Mouse (Mus musculus): ENCODE measurements around the gene Zfp777. TPM values are rescaled to one million over a fixed set of nuclear protein-coding genes. Genes with fewer than 3 reads are reported as not detected.
A peak's percentile ranks its signal among the peaks of the same experiment; 100 is the strongest.

Gene Zfp777
- polyA plus RNA-seq, 1 experiment from 2014 or later = 7.5 TPM

- Histone ChIP-seq H3K9me3 (ENCODE audit: control insufficient read depth, low read length) (no peaks in the 10 kb centered on the region), H3K4me1 (ENCODE audit: control insufficient read depth, insufficient read depth, low read length) (peaks cover 8% of the 10 kb centered on the region; the same call in 1 of the 2 replicates), H3K4me3 (ENCODE audit: low read depth, low read length) (peak overlapping the region; percentile 76), H3K27me3 (replicated peaks; ENCODE audit: control insufficient read depth, insufficient read depth, low read length) (no peaks in the 10 kb centered on the region), H3K27ac (replicated peaks; ENCODE audit: low read depth, low read length) (peak overlapping the region; percentile 91), H3K36me3 (ENCODE audit: control insufficient read depth, insufficient read depth, low read length) (peaks cover 25% of the 10 kb centered on the region), H3K9ac (ENCODE audit: low read depth, low read length) (peak overlapping the region; percentile 83), H3K4me2 (ENCODE audit: low read depth, low read length) (peak overlapping the region; percentile 90)
- DNase-seq (ENCODE audit: low spot score) = peak; percentile 13
- ATAC-seq (ENCODE audit: low read depth) = peak; percentile 71
- 1% methylated on average over 19 of the region's 150 CpGs for WGBS
Measured at GRCm38 (mm10) chr6:48047450-48048351, 1.0 kb downstream of the Zfp777 start.

- DNase-seq (ENCODE audit: low spot score) = peak; percentile 33
- 8% methylated on average over 10 of the region's 12 CpGs for WGBS
Measured at GRCm38 (mm10) chr6:48047114-48047449, 1.6 kb downstream of the Zfp777 start.

DNA sequence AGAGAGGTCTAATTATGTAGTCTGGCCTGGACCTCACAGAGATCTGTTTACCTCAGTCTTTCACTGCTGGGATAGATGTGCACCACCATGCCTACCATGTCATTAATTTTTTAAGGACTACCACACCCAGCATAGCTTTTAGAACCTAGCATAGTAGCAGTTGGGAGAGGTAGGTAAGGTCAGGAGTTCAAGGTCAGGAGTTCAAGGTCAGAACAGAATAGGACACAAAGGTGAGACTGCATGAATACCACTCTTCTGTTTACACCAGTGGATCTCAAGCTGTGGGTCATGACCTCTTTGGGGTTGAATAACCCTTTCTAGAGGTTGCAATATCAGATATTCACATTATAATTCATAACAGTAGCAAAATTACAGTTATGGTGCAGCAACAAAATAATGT, 16.1 kb downstream of the Zfp777 start:
- Histone ChIP-seq H3K9ac (ENCODE audit: low read depth, low read length) (no peak overlapping the region), H3K27ac (replicated peaks; ENCODE audit: low read depth, low read length) (no peak overlapping the region), H3K36me3 (ENCODE audit: control insufficient read depth, insufficient read depth, low read length) (peaks cover 96% of the 10 kb centered on the region), H3K9me3 (ENCODE audit: control insufficient read depth, low read length) (no peaks in the 10 kb centered on the region; the same call in 1 of the 2 replicates), H3K4me2 (ENCODE audit: low read depth, low read length) (no peak overlapping the region), H3K4me1 (ENCODE audit: control insufficient read depth, insufficient read depth, low read length) (no peaks in the 10 kb centered on the region), H3K4me3 (ENCODE audit: low read depth, low read length) (no peak overlapping the region), H3K27me3 (replicated peaks; ENCODE audit: control insufficient read depth, insufficient read depth, low read length) (no peaks in the 10 kb centered on the region)
- no peak for DNase-seq (ENCODE audit: low spot score)
- no peak for ATAC-seq (ENCODE audit: low read depth)

More at GRCm38 (mm10) chr6:48047114-48047449, 1.6 kb downstream of the Zfp777 start:
- peak overlapping the region; percentile 76 for H3K4me3 ChIP-seq (ENCODE audit: low read depth, low read length)
- no peak overlapping the region; the same call in 1 of the 2 replicates for H3K27ac ChIP-seq (replicated peaks; ENCODE audit: low read depth, low read length)
- peak overlapping the region; percentile 83 for H3K9ac ChIP-seq (ENCODE audit: low read depth, low read length)
- H3K27me3 ChIP-seq (replicated peaks; ENCODE audit: control insufficient read depth, insufficient read depth, low read length) = no peaks in the 10 kb centered on the region
- 0 out of 2 replicates have a peak, but pooled peaks have one; percentile 3 for ATAC-seq (ENCODE audit: low read depth)
- H3K36me3 ChIP-seq (ENCODE audit: control insufficient read depth, insufficient read depth, low read length) = peaks cover 31% of the 10 kb centered on the region
- H3K4me2 ChIP-seq (ENCODE audit: low read depth, low read length) = peak overlapping the region; percentile 90
- peaks cover 8% of the 10 kb centered on the region; the same call in 1 of the 2 replicates for H3K4me1 ChIP-seq (ENCODE audit: control insufficient read depth, insufficient read depth, low read length)
- no peaks in the 10 kb centered on the region for H3K9me3 ChIP-seq (ENCODE audit: control insufficient read depth, low read length)

DNA sequence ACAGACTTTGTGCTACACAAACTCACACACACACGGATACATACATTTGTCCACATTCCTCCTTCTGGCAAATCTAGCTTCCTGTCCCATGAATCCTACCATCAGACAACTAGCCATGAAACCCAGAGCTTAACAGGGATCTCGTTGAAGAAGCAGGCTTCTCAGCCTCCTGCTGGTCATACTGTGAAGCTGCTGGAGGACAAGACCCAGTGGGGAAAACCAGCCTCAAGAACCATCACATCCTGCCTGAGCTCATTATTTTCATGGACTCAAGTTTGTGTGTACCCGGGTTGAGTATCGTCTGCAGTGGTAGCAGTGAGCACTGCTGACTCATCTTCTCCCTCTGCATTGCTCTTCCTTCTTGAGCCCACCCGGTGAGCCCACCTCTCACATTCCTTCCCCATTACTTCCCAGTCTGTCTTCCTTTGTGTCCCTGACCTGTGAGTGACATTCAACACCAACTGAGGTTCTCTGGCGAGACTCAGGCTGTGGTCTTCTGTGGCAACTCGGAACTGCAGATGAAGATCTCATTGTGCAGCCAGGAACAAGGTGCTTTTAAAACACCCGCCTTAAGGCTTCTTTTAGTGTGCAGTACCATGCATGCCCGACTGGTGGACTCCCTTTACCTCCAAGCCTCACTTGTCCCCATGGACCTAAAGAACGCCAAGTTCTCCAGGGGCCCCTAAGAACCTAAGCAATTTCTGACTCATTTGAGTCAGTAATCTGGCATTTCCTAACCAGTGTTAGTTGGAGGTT, 22.6 kb downstream of the Zfp777 start:
- no peak overlapping the region for H3K27ac ChIP-seq (replicated peaks; ENCODE audit: low read depth, low read length)
- no peak for ATAC-seq (ENCODE audit: low read depth)

DNA sequence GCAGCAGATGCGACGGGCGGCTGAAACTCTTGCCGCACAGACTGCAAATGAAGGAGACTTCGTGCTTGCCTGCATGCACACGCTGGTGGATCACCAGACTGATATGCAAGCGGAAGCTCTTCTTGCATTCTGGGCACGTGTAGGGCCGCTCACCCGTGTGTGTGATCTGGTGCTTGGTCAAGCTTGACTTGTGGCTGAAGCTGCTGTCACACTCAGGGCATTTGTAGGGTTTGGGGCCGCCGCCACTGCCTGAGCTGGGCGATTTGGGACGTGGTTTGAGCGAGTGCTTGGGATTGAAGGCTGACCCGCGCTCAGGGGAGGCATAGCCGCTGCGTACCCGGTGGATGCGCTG, 23.7 kb downstream of the Zfp777 start:
- peaks cover 90% of the 10 kb centered on the region for H3K36me3 ChIP-seq (ENCODE audit: control insufficient read depth, insufficient read depth, low read length)
- no peak for DNase-seq (ENCODE audit: low spot score)
- no peak for ATAC-seq (ENCODE audit: low read depth)
- H3K4me3 ChIP-seq (ENCODE audit: low read depth, low read length) = no peak overlapping the region
- WGBS = 85% methylated on average over 14 of the region's 21 CpGs
- H3K27ac ChIP-seq (replicated peaks; ENCODE audit: low read depth, low read length) = no peak overlapping the region
- H3K4me2 ChIP-seq (ENCODE audit: low read depth, low read length) = no peak overlapping the region
- H3K27me3 ChIP-seq (replicated peaks; ENCODE audit: control insufficient read depth, insufficient read depth, low read length) = no peaks in the 10 kb centered on the region
- H3K4me1 ChIP-seq (ENCODE audit: control insufficient read depth, insufficient read depth, low read length) = no peaks in the 10 kb centered on the region
- no peak overlapping the region for H3K9ac ChIP-seq (ENCODE audit: low read depth, low read length)
- peaks cover 36% of the 10 kb centered on the region for H3K9me3 ChIP-seq (ENCODE audit: control insufficient read depth, low read length)

More for the DNA sequence above, 22.6 kb downstream of the Zfp777 start:
- Histone ChIP-seq H3K27me3 (replicated peaks; ENCODE audit: control insufficient read depth, insufficient read depth, low read length) (no peaks in the 10 kb centered on the region), H3K36me3 (ENCODE audit: control insufficient read depth, insufficient read depth, low read length) (peaks cover 99% of the 10 kb centered on the region), H3K4me3 (ENCODE audit: low read depth, low read length) (no peak overlapping the region), H3K4me1 (ENCODE audit: control insufficient read depth, insufficient read depth, low read length) (no peaks in the 10 kb centered on the region), H3K9me3 (ENCODE audit: control insufficient read depth, low read length) (peaks cover 36% of the 10 kb centered on the region), H3K4me2 (ENCODE audit: low read depth, low read length) (no peak overlapping the region), H3K9ac (ENCODE audit: low read depth, low read length) (no peak overlapping the region)
- 83% methylated on average over 10 of the region's 10 CpGs for WGBS
- no peak for DNase-seq (ENCODE audit: low spot score)

- Histone ChIP-seq H3K36me3 (ENCODE audit: control insufficient read depth, insufficient read depth, low read length) (peaks cover 88% of the 10 kb centered on the region), H3K4me1 (ENCODE audit: control insufficient read depth, insufficient read depth, low read length) (no peaks in the 10 kb centered on the region), H3K27me3 (replicated peaks; ENCODE audit: control insufficient read depth, insufficient read depth, low read length) (no peaks in the 10 kb centered on the region), H3K9ac (ENCODE audit: low read depth, low read length) (no peak overlapping the region), H3K9me3 (ENCODE audit: control insufficient read depth, low read length) (peaks cover 36% of the 10 kb centered on the region), H3K4me2 (ENCODE audit: low read depth, low read length) (no peak overlapping the region), H3K4me3 (ENCODE audit: low read depth, low read length) (no peak overlapping the region), H3K27ac (replicated peaks; ENCODE audit: low read depth, low read length) (no peak overlapping the region)
- DNase-seq (ENCODE audit: low spot score) = no peak
- ATAC-seq (ENCODE audit: low read depth) = no peak
- WGBS = 83% methylated on average over 43 of the region's 43 CpGs
Measured at GRCm38 (mm10) chr6:48024330-48024993, 24.2 kb downstream of the Zfp777 start.

GRCm38 (mm10) chr6:48022672-48023071, 26.0 kb downstream of the Zfp777 start:
- DNase-seq (ENCODE audit: low spot score) (no peak), ATAC-seq (ENCODE audit: low read depth) (no peak)
- Histone ChIP-seq H3K4me2 (ENCODE audit: low read depth, low read length) (no peak overlapping the region), H3K27me3 (replicated peaks; ENCODE audit: control insufficient read depth, insufficient read depth, low read length) (no peaks in the 10 kb centered on the region), H3K4me1 (ENCODE audit: control insufficient read depth, insufficient read depth, low read length) (no peaks in the 10 kb centered on the region), H3K27ac (replicated peaks; ENCODE audit: low read depth, low read length) (no peak overlapping the region), H3K4me3 (ENCODE audit: low read depth, low read length) (no peak overlapping the region), H3K36me3 (ENCODE audit: control insufficient read depth, insufficient read depth, low read length) (peaks cover 79% of the 10 kb centered on the region), H3K9me3 (ENCODE audit: control insufficient read depth, low read length) (peaks cover 36% of the 10 kb centered on the region), H3K9ac (ENCODE audit: low read depth, low read length) (no peak overlapping the region)
- WGBS = 82% methylated on average over 2 of the region's 2 CpGs

- Histone ChIP-seq H3K27me3 (replicated peaks; ENCODE audit: control insufficient read depth, insufficient read depth, low read length) (no peaks in the 10 kb centered on the region), H3K27ac (replicated peaks; ENCODE audit: low read depth, low read length) (no peak overlapping the region), H3K9me3 (ENCODE audit: control insufficient read depth, low read length) (peaks cover 36% of the 10 kb centered on the region), H3K9ac (ENCODE audit: low read depth, low read length) (no peak overlapping the region), H3K4me1 (ENCODE audit: control insufficient read depth, insufficient read depth, low read length) (no peaks in the 10 kb centered on the region), H3K4me3 (ENCODE audit: low read depth, low read length) (no peak overlapping the region), H3K4me2 (ENCODE audit: low read depth, low read length) (no peak overlapping the region), H3K36me3 (ENCODE audit: control insufficient read depth, insufficient read depth, low read length) (peaks cover 69% of the 10 kb centered on the region)
- WGBS = 64% methylated on average over 1 of the region's 1 CpGs
- ATAC-seq (ENCODE audit: low read depth) (no peak), DNase-seq (ENCODE audit: low spot score) (no peak)
Measured at GRCm38 (mm10) chr6:48021678-48022077, 27.0 kb downstream of the Zfp777 start.

Data from embryonic facial prominence, embryonic 14.5 days (tissue).